Comparison of ENCODE assay signal across 13 mouse cellular contexts in the genomic region with DNA sequence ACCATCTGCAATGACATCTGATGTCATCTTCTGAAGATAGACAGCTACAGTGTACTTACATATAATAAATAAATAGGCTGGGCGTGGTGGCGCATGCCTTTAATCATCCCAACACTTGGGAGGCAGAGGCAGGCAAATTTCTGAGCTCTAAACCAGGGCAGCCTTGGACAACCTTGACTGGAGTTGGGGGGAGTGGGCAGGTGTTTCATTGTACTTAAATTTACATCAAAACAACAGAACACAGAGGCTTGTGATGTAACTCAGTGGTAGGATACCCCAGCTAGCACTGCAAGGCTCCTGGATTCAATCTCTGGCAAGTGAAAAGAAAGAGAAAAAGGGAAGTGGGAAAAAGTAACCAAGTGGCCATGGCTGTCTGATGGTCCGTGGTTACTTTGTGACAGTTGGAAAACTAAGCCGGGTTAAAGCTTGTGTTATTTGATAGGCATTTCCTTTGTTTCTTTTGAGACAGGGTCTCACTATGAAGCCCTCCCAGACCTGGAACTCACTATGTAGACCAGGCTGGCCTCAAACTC. TPM values are rescaled to one million over a fixed set of nuclear protein-coding genes. Genes with fewer than 3 reads are reported as not detected.
"Had no signal": no experiment of that assay in that cellular context is flagged by ENCODE, and none has a peak within 500 bp of the region (broad histone marks: within the 10 kb centered on the region; RNA-seq: fewer than 3 reads in every experiment).

No protein-coding gene starts in this region.

- H3K27me3 ChIP-seq: limb, embryonic 12.5 days; liver, embryonic 13.5 days; lung, embryonic 15.5 days; neural tube, embryonic 15.5 days had no signal

- H3K9ac ChIP-seq: limb, embryonic 12.5 days; liver, embryonic 13.5 days; liver, postnatal 0 days; lung, embryonic 15.5 days; neural tube, embryonic 15.5 days had no signal

- H3K27ac ChIP-seq: limb, embryonic 12.5 days; liver, embryonic 13.5 days; lung, embryonic 15.5 days; midbrain, embryonic 10.5 days; neural tube, embryonic 15.5 days had no signal

- DNase-seq: kidney, postnatal 10 days; liver; liver, embryonic 13.5 days; liver, postnatal 0 days; right cerebral cortex, adult 18-20 months; right cerebral cortex, postnatal 25 days; thymus, adult 2 months; thymus, postnatal 25 days had no signal

- H3K4me1 ChIP-seq: limb, embryonic 12.5 days; midbrain, embryonic 10.5 days; neural tube, embryonic 15.5 days had no signal

- ATAC-seq: liver, postnatal 0 days had no signal

- H3K9me3 ChIP-seq: limb, embryonic 12.5 days; liver, embryonic 13.5 days; lung, embryonic 15.5 days; midbrain, embryonic 10.5 days; neural tube, embryonic 15.5 days had no signal

- H3K4me3 ChIP-seq: limb, embryonic 12.5 days; liver, embryonic 13.5 days; lung, embryonic 15.5 days; midbrain, embryonic 10.5 days; myocyte; neural tube, embryonic 15.5 days had no signal

RNA-seq across cellular contexts. Expression of gene 1810049J17Rik, which starts 46.5 kb away (rescaled TPM):
- polyA plus RNA-seq: neural tube, embryonic 15.5 days; thymus, adult 2 months had no signal
